Comparison of ENCODE assay signal across 9 mouse cellular contexts in genomic region chr8:61517502-61518185, GRCm38 (mm10). TPM values are rescaled to one million over a fixed set of nuclear protein-coding genes. Genes with fewer than 3 reads are reported as not detected.
A peak's percentile ranks its signal among the peaks of the same experiment; 100 is the strongest.
DNase-seq lines count a peak whose midpoint lies in the region; ATAC-seq and TF ChIP-seq lines count a peak whose summit lies in the region.
"Had no signal": no experiment of that assay in that cellular context is flagged by ENCODE, and none has a peak within 500 bp of the region (broad histone marks: within the 10 kb centered on the region; RNA-seq: fewer than 3 reads in every experiment).

No protein-coding gene starts in this region.

- H3K9me3 ChIP-seq in kidney, embryonic 16.5 days (ENCODE audit: low read length), result no peaks in the 10 kb centered on the region
- no peaks in the 10 kb centered on the region for H3K9me3 ChIP-seq in ES-Bruce4 (replicated peaks; ENCODE audit: control insufficient read depth, insufficient read depth, low read length, poor library complexity, severe bottlenecking)
- no peaks in the 10 kb centered on the region for H3K9me3 ChIP-seq in midbrain, embryonic 13.5 days

- WGBS in kidney, embryonic 16.5 days, result 81% methylated on average over 14 of the region's 14 CpGs
- 80% methylated on average over 14 of the region's 14 CpGs for WGBS in midbrain, embryonic 13.5 days

- no peak overlapping the region for H3K9ac ChIP-seq in kidney, embryonic 16.5 days (replicated peaks; ENCODE audit: low read length)
- H3K9ac ChIP-seq in ES-Bruce4 (ENCODE audit: low read depth, poor library complexity, severe bottlenecking), result no peak overlapping the region
- no peak overlapping the region for H3K9ac ChIP-seq in midbrain, embryonic 13.5 days (replicated peaks)
- H3K9ac ChIP-seq: lung, embryonic 14.5 days had no signal

- H3K27me3 ChIP-seq in kidney, embryonic 16.5 days (ENCODE audit: insufficient read depth, low read length), result no peaks in the 10 kb centered on the region
- H3K27me3 ChIP-seq in ES-Bruce4 (ENCODE audit: control insufficient read depth, insufficient read depth, low read length, poor library complexity, severe bottlenecking), result no peaks in the 10 kb centered on the region
- H3K27me3 ChIP-seq in midbrain, embryonic 13.5 days, result no peaks in the 10 kb centered on the region

- TF ChIP-seq EP300 in ES-Bruce4 (IDR thresholded peaks at IDR 0.05; ENCODE audit: insufficient read depth, low read depth, low read length), result no peak

- no peak for ATAC-seq in kidney, embryonic 16.5 days (ENCODE audit: low FRiP score, low TSS enrichment)
- ATAC-seq in activated CD4-positive, CD25-positive, alpha-beta regulatory T cell, adult 4 months, result peak; percentile 41
- no peak for ATAC-seq in midbrain, embryonic 13.5 days

- TF ChIP-seq POLR2A in ES-Bruce4 (IDR thresholded peaks at IDR 0.05; ENCODE audit: insufficient read depth, low read length), result no peak

- H3K4me3 ChIP-seq in kidney, embryonic 16.5 days (ENCODE audit: low read length), result no peak overlapping the region
- H3K4me3 ChIP-seq in ES-Bruce4 (ENCODE audit: low read depth, low read length), result no peak overlapping the region
- no peak overlapping the region for H3K4me3 ChIP-seq in midbrain, embryonic 13.5 days (replicated peaks)

- TF ChIP-seq CTCF in ES-Bruce4 (IDR thresholded peaks at IDR 0.05; ENCODE audit: low read depth, low read length), result no peak

- peaks cover 9% of the 10 kb centered on the region for H3K36me3 ChIP-seq in kidney, embryonic 16.5 days (ENCODE audit: insufficient read depth, low read length)
- peaks cover 15% of the 10 kb centered on the region for H3K36me3 ChIP-seq in ES-Bruce4 (ENCODE audit: control insufficient read depth, insufficient read depth, low read length, poor library complexity, severe bottlenecking)
- H3K36me3 ChIP-seq in midbrain, embryonic 13.5 days, result peaks cover 4% of the 10 kb centered on the region

- H3K4me2 ChIP-seq in kidney, embryonic 16.5 days (replicated peaks; ENCODE audit: low read depth, low read length), result no peak overlapping the region
- H3K4me2 ChIP-seq in midbrain, embryonic 13.5 days (replicated peaks), result no peak overlapping the region
- H3K4me2 ChIP-seq: lung, embryonic 14.5 days had no signal

- DNase-seq in kidney, postnatal 14 days, result peak; percentile 5
- no peak for DNase-seq in ovary, adult 18-20 months (ENCODE audit: low spot score)
- DNase-seq in heart, postnatal 4 days, result no peak
- DNase-seq: embryo, embryonic 11 days; lung, embryonic 14.5 days had no signal

- H3K4me1 ChIP-seq in kidney, embryonic 16.5 days (ENCODE audit: insufficient read depth, low read length), result no peaks in the 10 kb centered on the region
- peaks cover 2% of the 10 kb centered on the region for H3K4me1 ChIP-seq in ES-Bruce4 (ENCODE audit: control insufficient read depth, insufficient read depth, low read length)
- H3K4me1 ChIP-seq in midbrain, embryonic 13.5 days (replicated peaks), result peaks cover 35% of the 10 kb centered on the region

- H3K27ac ChIP-seq in kidney, embryonic 16.5 days (ENCODE audit: low read length), result no peak overlapping the region
- peak overlapping the region; percentile 17; the same call in 1 of the 2 replicates for H3K27ac ChIP-seq in ES-Bruce4 (ENCODE audit: insufficient read depth, low read length)
- peak overlapping the region; percentile 92; the same call in 1 of the 2 replicates for H3K27ac ChIP-seq in midbrain, embryonic 13.5 days

RNA-seq across cellular contexts. Expression of gene Cbr4, which starts 30.1 kb away (rescaled TPM):
- 32.5 and 34.1 TPM in 2 replicates for polyA plus RNA-seq in kidney, embryonic 16.5 days (2015; fragmentation: Nextera tagmentation; extraction: Ambion mirVana)
- 66.8 and 67.7 TPM in 2 replicates for polyA plus RNA-seq in ES-Bruce4 (2011; ENCODE audit: insufficient read depth, insufficient read length, low read depth, missing spikeins)
- polyA plus RNA-seq in activated CD4-positive, CD25-positive, alpha-beta regulatory T cell, adult 4 months (2017; shearing (Covaris generic)), result 10 to 100 TPM; 17.3 to 27.7 TPM
- polyA plus RNA-seq in midbrain, embryonic 13.5 days (2015; fragmentation: Nextera tagmentation; extraction: Ambion mirVana), result 21.4 and 25.0 TPM in 2 replicates
- total RNA-seq in heart, postnatal 4 days (2021), result 10 to 100 TPM; 40.3 to 41.2 TPM
